Mouse (Mus musculus): Measurements from ENCODE around the gene Rps6ka6. TPM values are rescaled to one million over a fixed set of nuclear protein-coding genes. Genes with fewer than 3 reads are reported as not detected.
A peak's percentile ranks its signal among the peaks of the same experiment; 100 is the strongest.

The Rps6ka6 gene
- polyA plus RNA-seq (2015; fragmentation: Nextera tagmentation; extraction: Ambion mirVana): 17.7 and 18.2 TPM in 2 replicates

DNA sequence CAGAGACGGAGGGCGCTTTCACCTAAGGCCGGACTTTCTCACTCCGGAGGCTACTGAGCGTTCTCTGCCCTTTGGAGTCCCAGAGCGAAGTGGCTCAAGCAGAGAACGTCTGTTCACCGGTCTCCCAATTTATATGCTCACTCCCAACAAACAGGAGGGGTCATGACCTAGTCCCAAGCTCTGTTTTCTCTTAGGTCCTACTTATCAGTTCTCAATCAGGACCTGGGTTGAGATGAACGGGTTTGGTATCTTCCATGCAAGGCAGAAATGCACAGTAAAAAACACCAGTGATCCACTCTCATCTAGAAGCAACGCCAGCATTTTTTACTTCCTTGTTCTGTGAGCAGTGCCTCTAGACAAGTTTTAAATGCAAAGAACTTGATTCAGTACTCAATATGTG is at the start of gene Rps6ka6:
Rps6ka6 (minus strand) TSS at position 101 of the 400 bp plus-strand sequence.
- no peak within 1 kb of the TSS for H3K4me2 ChIP-seq
- ATAC-seq (ENCODE audit: insufficient read depth, low FRiP score, low read depth): no peak
- 61% methylated on average over 10 of the region's 10 CpGs for WGBS

DNA sequence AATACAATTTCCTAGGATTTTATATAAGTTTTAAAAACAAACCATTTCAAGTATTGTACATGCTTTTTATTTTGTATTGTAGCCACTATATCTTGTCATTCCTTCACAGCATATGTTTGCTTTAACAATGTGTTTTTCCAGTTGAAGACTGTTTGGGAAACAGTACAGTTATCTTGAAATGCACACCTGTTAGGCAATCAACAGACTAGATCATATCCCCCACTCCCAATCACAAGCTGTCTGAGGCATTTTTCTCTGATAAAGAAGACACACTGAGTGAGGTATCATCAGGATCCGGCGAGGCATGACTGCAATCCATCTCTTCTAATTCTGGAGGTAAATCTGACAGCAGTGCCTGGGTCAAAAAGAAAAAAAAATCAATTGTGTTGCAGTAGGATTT is 39.3 kb upstream of the Rps6ka6 start:
- Histone ChIP-seq H3K4me3 (replicated peaks) (no peak overlapping the region), H3K27me3 (replicated peaks) (no peaks in the 10 kb centered on the region), H3K4me1 (no peaks in the 10 kb centered on the region), H3K4me2 (no peak overlapping the region), H3K9me3 (no peaks in the 10 kb centered on the region), H3K27ac (no peak overlapping the region), H3K36me3 (no peaks in the 10 kb centered on the region), H3K9ac (no peak overlapping the region)
- ATAC-seq (ENCODE audit: insufficient read depth, low FRiP score, low read depth): no peak
- WGBS: 84% methylated on average over 2 of the region's 2 CpGs

More for the DNA sequence above, at the start of gene Rps6ka6:
- no peaks in the 10 kb centered on the region for H3K9me3 ChIP-seq
- H3K27me3 ChIP-seq (replicated peaks): no peaks in the 10 kb centered on the region
- H3K9ac ChIP-seq: no peak within 1 kb of the TSS
- no peak within 1 kb of the TSS for H3K27ac ChIP-seq
- H3K4me1 ChIP-seq: no peaks in the 10 kb centered on the region
- no peaks in the 10 kb centered on the region for H3K36me3 ChIP-seq
- H3K4me3 ChIP-seq (replicated peaks): no peak within 1 kb of the TSS

DNA sequence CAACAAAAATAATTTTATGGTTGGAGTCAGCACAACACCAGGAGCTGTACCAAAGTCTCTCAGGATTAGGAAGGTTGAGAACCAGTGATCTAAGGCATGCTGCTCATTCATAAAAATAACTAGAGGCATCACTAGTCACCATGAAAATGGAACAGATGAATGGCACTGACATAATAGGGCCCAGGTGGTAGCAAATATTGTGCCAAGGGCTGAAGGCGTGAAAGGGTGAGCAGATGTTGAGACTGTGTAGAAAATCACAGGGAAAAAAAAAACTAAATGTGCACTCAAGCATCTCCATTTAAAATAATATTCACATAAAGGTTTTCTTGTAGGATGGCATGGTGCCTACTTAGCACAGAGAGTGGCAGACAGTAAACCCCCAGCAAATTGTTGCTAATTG is 19.6 kb downstream of the Rps6ka6 start:
- H3K9ac ChIP-seq: no peak overlapping the region
- H3K4me2 ChIP-seq: no peak overlapping the region
- 86% methylated on average over 1 of the region's 1 CpGs for WGBS
- H3K27me3 ChIP-seq (replicated peaks): no peaks in the 10 kb centered on the region
- no peaks in the 10 kb centered on the region for H3K4me1 ChIP-seq
- no peaks in the 10 kb centered on the region for H3K9me3 ChIP-seq
- H3K36me3 ChIP-seq: no peaks in the 10 kb centered on the region
- ATAC-seq (ENCODE audit: insufficient read depth, low FRiP score, low read depth): no peak
- no peak overlapping the region for H3K27ac ChIP-seq
- H3K4me3 ChIP-seq (replicated peaks): no peak overlapping the region

DNA sequence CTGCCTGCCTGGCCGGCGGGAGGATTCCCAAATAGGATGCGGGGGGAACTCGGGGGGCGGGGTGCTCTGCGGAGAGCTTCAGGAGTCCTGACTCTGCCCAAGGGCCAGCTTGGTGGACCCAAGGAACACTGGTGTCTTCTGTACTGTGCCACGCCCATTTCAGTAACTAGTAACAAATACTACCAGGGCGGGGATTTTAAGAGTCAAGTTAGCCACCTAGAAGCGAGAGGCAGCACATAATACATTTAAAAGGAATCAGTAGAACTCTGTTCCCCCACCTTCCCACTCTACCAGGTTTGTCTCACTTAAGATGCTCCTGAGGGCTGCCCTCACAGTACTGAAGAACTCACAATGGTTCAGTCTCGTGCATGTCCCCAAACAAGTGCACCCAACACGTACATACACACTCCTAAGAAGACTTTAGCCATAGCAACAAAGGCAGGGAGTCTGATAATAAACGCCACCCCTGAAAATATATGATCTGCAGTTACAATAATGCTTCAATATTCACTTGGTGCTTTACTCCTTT is 74.1 kb downstream of the Rps6ka6 start:
- H3K27me3 ChIP-seq (replicated peaks): no peaks in the 10 kb centered on the region
- H3K27ac ChIP-seq: 0 out of 2 replicates have a peak overlapping the region, but pooled peaks have one; percentile 16
- H3K9me3 ChIP-seq: no peaks in the 10 kb centered on the region
- peak; percentile 16; the same call in 1 of the 2 replicates for ATAC-seq (ENCODE audit: insufficient read depth, low FRiP score, low read depth)
- H3K4me3 ChIP-seq (replicated peaks): peak overlapping the region; percentile 58
- H3K4me2 ChIP-seq: peak overlapping the region; percentile 58
- no peak overlapping the region for H3K9ac ChIP-seq
- WGBS: 25% methylated on average over 12 of the region's 12 CpGs
- no peaks in the 10 kb centered on the region for H3K36me3 ChIP-seq
- H3K4me1 ChIP-seq: no peaks in the 10 kb centered on the region

DNA sequence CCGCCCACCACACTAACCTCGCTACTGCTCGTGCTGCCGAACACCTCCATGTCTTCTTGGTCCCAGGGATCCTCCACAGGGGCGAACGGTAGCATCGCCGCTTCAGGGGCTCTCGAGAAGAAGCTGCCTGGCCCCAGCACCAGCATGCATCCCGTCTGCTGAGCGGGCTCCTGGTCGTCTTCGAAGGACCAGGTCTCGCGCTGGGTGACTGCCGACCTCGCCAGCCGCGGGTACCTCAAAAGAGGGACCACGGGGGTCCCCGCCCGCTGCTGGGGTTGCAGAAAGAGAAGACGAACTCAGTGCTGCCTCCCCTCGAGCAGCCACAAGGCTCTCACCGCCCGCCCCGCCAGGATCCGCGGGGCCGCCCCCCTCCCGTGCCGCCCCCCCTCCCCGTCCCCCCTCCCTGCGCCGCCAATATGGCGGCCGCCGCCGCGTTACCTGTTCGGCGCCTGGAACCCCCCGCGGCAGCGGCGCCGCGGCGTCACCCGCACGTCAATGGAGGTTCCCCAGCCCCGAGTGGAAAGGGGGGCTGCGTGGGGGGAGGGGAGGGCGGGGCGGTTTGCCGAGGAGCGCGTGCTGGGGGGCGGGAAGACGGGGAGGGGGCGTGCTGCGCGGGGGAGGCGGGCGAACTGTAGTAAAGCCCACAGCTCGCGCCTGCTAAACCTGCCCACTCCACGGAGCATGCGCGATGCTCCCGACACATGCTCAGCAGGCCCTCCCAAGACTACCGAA is 74.8 kb downstream of the Rps6ka6 start:
- Histone ChIP-seq H3K4me3 (replicated peaks) (peak overlapping the region; percentile 58), H3K9ac (peak overlapping the region; percentile 41; the same call in 1 of the 2 replicates), H3K27ac (peak overlapping the region; percentile 63), H3K36me3 (no peaks in the 10 kb centered on the region), H3K4me1 (no peaks in the 10 kb centered on the region), H3K9me3 (no peaks in the 10 kb centered on the region), H3K27me3 (replicated peaks) (no peaks in the 10 kb centered on the region), H3K4me2 (peak overlapping the region; percentile 58)
- 17% methylated on average over 39 of the region's 72 CpGs for WGBS
- ATAC-seq (ENCODE audit: insufficient read depth, low FRiP score, low read depth): peak; percentile 91

DNA sequence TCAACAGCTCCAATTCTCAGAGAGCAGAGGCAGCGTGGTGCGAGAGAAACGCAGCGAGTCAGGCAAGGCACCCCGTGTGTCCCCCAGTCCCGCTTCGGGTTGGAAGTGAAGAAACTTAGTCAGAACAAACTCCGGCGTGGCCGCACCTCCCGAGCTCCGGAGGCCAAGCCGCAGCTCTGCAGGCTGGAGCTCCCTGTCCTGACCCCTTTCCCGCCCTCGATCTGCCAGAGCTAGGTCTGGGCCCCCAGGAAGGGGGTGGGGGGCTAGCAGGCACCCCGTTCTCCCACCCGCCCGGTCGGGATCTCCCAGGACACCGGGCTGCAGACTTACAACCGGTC is 75.3 kb downstream of the Rps6ka6 start:
- Histone ChIP-seq H3K36me3 (no peaks in the 10 kb centered on the region), H3K27ac (peak overlapping the region; percentile 63), H3K9ac (peak overlapping the region; percentile 41; the same call in 1 of the 2 replicates), H3K9me3 (no peaks in the 10 kb centered on the region), H3K4me3 (replicated peaks) (peak overlapping the region; percentile 58), H3K4me2 (peak overlapping the region; percentile 58), H3K27me3 (replicated peaks) (no peaks in the 10 kb centered on the region), H3K4me1 (no peaks in the 10 kb centered on the region)
- WGBS: 25% methylated on average over 21 of the region's 21 CpGs
- peak; percentile 36; the same call in 1 of the 2 replicates for ATAC-seq (ENCODE audit: insufficient read depth, low FRiP score, low read depth)

DNA sequence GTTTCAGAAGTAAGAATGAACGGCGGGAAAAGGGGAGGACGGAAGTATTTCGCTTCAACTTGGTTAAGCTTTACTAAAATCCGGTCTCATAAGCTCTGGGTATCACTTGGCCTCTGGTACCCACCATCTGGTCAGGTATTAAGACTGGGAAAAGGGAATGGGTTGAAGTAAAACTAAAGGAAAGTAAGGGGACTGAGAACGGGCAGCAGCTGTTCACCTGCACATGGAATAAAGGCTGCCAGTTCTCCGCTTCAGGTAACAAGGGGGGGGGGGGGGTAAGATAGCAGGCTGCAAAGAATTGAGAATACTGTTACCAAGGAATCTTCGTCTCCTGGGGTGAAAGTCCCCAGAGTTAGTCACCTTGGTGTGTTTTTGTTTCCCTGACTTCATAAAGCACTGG is 75.7 kb downstream of the Rps6ka6 start:
- Histone ChIP-seq H3K9me3 (no peaks in the 10 kb centered on the region), H3K4me1 (no peaks in the 10 kb centered on the region), H3K36me3 (no peaks in the 10 kb centered on the region), H3K4me3 (replicated peaks) (peak overlapping the region; percentile 58), H3K27me3 (replicated peaks) (no peaks in the 10 kb centered on the region), H3K27ac (peak overlapping the region; percentile 63; the same call in 1 of the 2 replicates), H3K9ac (no peak overlapping the region; the same call in 1 of the 2 replicates), H3K4me2 (peak overlapping the region; percentile 58)
- ATAC-seq (ENCODE audit: insufficient read depth, low FRiP score, low read depth): no peak
- 19% methylated on average over 8 of the region's 8 CpGs for WGBS

DNA sequence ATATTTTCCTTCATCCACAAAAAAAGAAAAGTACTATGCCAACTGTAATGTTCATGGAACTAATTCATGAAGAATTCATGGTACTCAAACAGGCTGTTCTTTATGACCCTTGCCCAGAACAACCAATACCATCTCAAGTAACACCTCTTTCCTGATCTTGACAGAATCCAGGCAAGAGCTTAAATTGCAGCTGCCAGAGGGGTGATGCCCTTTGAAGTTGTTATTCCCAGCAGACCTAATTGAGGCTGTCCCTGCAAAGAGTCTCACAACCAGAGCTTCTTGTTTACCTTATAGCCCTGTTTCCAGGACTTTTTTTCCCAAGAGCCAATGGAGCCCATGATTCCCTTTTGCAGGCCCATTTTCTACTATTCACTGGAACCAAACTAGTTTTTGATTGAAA is 77.6 kb downstream of the Rps6ka6 start:
- no peak overlapping the region for H3K4me3 ChIP-seq (replicated peaks)
- no peaks in the 10 kb centered on the region for H3K4me1 ChIP-seq
- no peak overlapping the region for H3K4me2 ChIP-seq
- no peaks in the 10 kb centered on the region for H3K27me3 ChIP-seq (replicated peaks)
- H3K9me3 ChIP-seq: no peaks in the 10 kb centered on the region
- H3K36me3 ChIP-seq: no peaks in the 10 kb centered on the region
- no peak overlapping the region for H3K27ac ChIP-seq
- no peak for ATAC-seq (ENCODE audit: insufficient read depth, low FRiP score, low read depth)
- no peak overlapping the region for H3K9ac ChIP-seq

DNA sequence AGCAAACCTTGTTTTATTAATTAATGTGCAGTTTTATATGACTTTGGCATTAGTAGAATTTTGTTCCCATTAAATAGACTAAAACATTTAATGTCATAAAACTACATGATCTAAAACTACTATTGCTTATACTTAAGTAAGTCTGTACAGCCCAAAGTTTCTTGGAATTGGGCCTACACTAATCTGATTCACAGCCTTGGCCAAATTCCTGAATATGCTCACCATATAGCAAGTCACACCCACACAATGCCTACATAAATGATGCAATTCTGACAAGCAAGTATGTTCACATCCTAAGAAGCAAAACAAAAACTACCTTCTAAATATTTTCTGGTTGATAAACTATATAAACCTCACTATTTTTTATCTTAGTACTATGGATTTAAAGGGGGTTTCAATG is 101.2 kb downstream of the Rps6ka6 start:
- H3K9ac ChIP-seq: no peak overlapping the region
- no peaks in the 10 kb centered on the region for H3K9me3 ChIP-seq
- no peak for ATAC-seq (ENCODE audit: insufficient read depth, low FRiP score, low read depth)
- H3K4me1 ChIP-seq: no peaks in the 10 kb centered on the region
- no peaks in the 10 kb centered on the region for H3K27me3 ChIP-seq (replicated peaks)
- H3K4me3 ChIP-seq (replicated peaks): no peak overlapping the region
- no peak overlapping the region for H3K27ac ChIP-seq
- H3K4me2 ChIP-seq: no peak overlapping the region
- H3K36me3 ChIP-seq: no peaks in the 10 kb centered on the region

DNA sequence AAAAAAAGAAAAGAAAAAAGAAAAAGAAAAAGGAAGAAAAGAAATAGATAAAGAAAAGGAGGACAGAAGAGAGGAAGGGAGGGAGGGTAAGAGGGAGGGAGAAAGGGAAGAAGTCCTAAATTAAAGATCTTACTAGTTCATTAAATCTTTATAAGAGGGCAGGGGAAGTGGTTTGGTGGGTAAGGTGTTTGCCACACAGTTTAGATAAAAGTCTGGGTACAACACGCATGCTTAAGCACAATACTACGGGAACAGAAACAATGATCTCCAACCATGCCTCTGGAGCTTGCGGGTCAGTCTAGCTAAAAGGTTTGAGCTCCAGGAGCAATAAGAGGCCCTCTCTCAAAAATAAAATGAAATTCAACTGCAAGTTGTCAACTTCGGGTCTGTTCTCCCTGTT is 123.0 kb downstream of the Rps6ka6 start:
- Histone ChIP-seq H3K36me3 (no peaks in the 10 kb centered on the region), H3K27me3 (replicated peaks) (no peaks in the 10 kb centered on the region), H3K27ac (no peak overlapping the region), H3K9me3 (no peaks in the 10 kb centered on the region), H3K9ac (no peak overlapping the region), H3K4me1 (no peaks in the 10 kb centered on the region), H3K4me3 (replicated peaks) (no peak overlapping the region), H3K4me2 (no peak overlapping the region)
- no peak for ATAC-seq (ENCODE audit: insufficient read depth, low FRiP score, low read depth)
- WGBS: 93% methylated on average over 4 of the region's 4 CpGs

DNA sequence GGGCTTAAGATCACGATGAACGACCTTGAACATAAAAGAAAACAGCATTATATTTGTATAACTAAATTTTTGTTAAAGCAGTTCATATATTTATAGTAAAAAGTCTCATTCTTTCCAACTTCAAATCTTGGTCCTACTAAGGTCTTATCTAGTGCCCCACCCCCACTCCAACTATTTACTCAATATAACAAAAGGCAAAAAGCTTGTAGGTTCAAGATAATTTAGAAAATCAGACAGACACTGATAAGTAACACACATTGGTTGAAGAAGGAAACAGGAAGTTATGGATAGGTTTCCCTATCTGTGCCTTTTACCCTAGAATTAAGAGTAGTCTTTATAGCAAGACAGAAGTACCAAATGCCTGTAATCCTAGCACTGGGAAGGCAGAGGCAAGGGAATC is 132.9 kb downstream of the Rps6ka6 start:
- H3K4me1 ChIP-seq: no peaks in the 10 kb centered on the region
- no peak for ATAC-seq (ENCODE audit: insufficient read depth, low FRiP score, low read depth)
- H3K36me3 ChIP-seq: no peaks in the 10 kb centered on the region
- no peak overlapping the region for H3K27ac ChIP-seq
- no peak overlapping the region for H3K4me3 ChIP-seq (replicated peaks)
- 79% methylated on average over 2 of the region's 2 CpGs for WGBS
- H3K27me3 ChIP-seq (replicated peaks): no peaks in the 10 kb centered on the region
- no peak overlapping the region for H3K4me2 ChIP-seq
- H3K9me3 ChIP-seq: no peaks in the 10 kb centered on the region
- no peak overlapping the region for H3K9ac ChIP-seq

DNA sequence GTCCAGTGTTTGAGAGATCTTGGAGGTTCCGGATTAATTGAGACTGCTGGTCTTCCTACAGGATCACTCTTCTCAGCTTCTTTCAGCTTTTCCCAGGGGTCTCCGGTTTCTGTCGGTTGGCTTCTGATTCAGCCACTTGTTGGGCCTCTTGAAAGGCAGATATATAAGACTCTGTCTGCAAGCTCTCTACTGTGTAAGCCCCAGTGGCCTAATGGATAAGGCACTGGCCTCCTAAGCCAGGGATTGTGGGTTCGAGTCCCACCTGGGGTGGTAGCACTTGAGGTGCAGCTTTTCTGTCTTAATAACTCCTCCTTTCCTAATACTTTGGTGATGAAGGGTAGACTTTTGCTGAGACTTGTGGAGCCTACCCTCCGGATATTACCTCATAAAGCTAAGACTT is 160.7 kb downstream of the Rps6ka6 start:
- no peaks in the 10 kb centered on the region for H3K27me3 ChIP-seq (replicated peaks)
- ATAC-seq (ENCODE audit: insufficient read depth, low FRiP score, low read depth): no peak
- no peaks in the 10 kb centered on the region for H3K9me3 ChIP-seq
- H3K4me3 ChIP-seq (replicated peaks): no peak overlapping the region
- H3K9ac ChIP-seq: no peak overlapping the region
- H3K4me2 ChIP-seq: no peak overlapping the region
- no peaks in the 10 kb centered on the region for H3K4me1 ChIP-seq
- no peak overlapping the region for H3K27ac ChIP-seq
- H3K36me3 ChIP-seq: no peaks in the 10 kb centered on the region
- WGBS: 78% methylated on average over 5 of the region's 5 CpGs

Measured in stomach, embryonic 15.5 days (tissue).